In genomic region chr5:100536638-100537037, GRCm38 (mm10) we compare ENCODE assay signal across 9 mouse cellular contexts. TPM values are rescaled to one million over a fixed set of nuclear protein-coding genes. Genes with fewer than 3 reads are reported as not detected.
A peak's percentile ranks its signal among the peaks of the same experiment; 100 is the strongest.
DNase-seq lines count a peak whose midpoint lies in the region; ATAC-seq and TF ChIP-seq lines count a peak whose summit lies in the region.
"Had no signal": no experiment of that assay in that cellular context is flagged by ENCODE, and none has a peak within 500 bp of the region (broad histone marks: within the 10 kb centered on the region; RNA-seq: fewer than 3 reads in every experiment).

No protein-coding gene starts in this region.

- ATAC-seq in heart, embryonic 11.5 days (replicated peaks; ENCODE audit: insufficient number of reproducible peaks, low FRiP score, low TSS enrichment) = no peak
- ATAC-seq in heart, postnatal 0 days (ENCODE audit: insufficient read depth, low read depth) = peak; percentile 58; the same call in 1 of the 2 replicates
- peak; percentile 50 for ATAC-seq in lung, postnatal 0 days

- DNase-seq in heart, adult 11 months = peak; percentile 81
- DNase-seq in 3T3-L1 (ENCODE audit: low read depth, low spot score) = peak; percentile 75
- peak; percentile 65 for DNase-seq in MN1 (ENCODE audit: low spot score)
- DNase-seq in heart, postnatal 0 days (ENCODE audit: low spot score) = peak; percentile 51
- peak; percentile 60 for DNase-seq in lung, postnatal 0 days (ENCODE audit: low spot score)
- DNase-seq in urinary bladder, postnatal 14 days (ENCODE audit: low spot score) = no peak
- no peak for DNase-seq in adrenal gland, postnatal 4 days (ENCODE audit: low spot score in 2 of 2)

- peak; percentile 78 for TF ChIP-seq CTCF in heart, postnatal 0 days (IDR thresholded peaks at IDR 0.05; ENCODE audit: low read depth)
- peak; percentile 83 for TF ChIP-seq CTCF in lung, postnatal 0 days (IDR thresholded peaks at IDR 0.05)

- H3K9me3 ChIP-seq in heart, embryonic 11.5 days (replicated peaks; ENCODE audit: control insufficient read depth, low read length) = no peaks in the 10 kb centered on the region
- H3K9me3 ChIP-seq in heart, postnatal 0 days (replicated peaks; ENCODE audit: control insufficient read depth, low read length) = no peaks in the 10 kb centered on the region
- no peaks in the 10 kb centered on the region for H3K9me3 ChIP-seq in lung, postnatal 0 days (ENCODE audit: low read length)

- 88% methylated on average over 3 of the region's 3 CpGs for WGBS in heart, embryonic 11.5 days (ENCODE audit: insufficient replicate concordance)
- WGBS in heart, postnatal 0 days = 78% methylated on average over 3 of the region's 3 CpGs
- WGBS in lung, postnatal 0 days = 82% methylated on average over 3 of the region's 3 CpGs

- TF ChIP-seq EP300 in heart, postnatal 0 days (IDR thresholded peaks at IDR 0.05; ENCODE audit: low read depth) = no peak
- TF ChIP-seq EP300 in lung, postnatal 0 days (IDR thresholded peaks at IDR 0.05) = no peak

- H3K4me2 ChIP-seq in heart, embryonic 11.5 days = no peak overlapping the region
- H3K4me2 ChIP-seq in heart, postnatal 0 days (ENCODE audit: low read depth, low read length) = no peak overlapping the region
- no peak overlapping the region for H3K4me2 ChIP-seq in lung, postnatal 0 days (replicated peaks; ENCODE audit: low read depth, low read length)

- H3K4me1 ChIP-seq in heart, embryonic 11.5 days (ENCODE audit: control insufficient read depth, insufficient read depth, low read length) = no peaks in the 10 kb centered on the region
- no peaks in the 10 kb centered on the region for H3K4me1 ChIP-seq in heart, postnatal 0 days (ENCODE audit: control insufficient read depth, insufficient read depth)
- H3K4me1 ChIP-seq in lung, postnatal 0 days (ENCODE audit: insufficient read depth, low read depth, low read length) = no peaks in the 10 kb centered on the region

- H3K27ac ChIP-seq in heart, embryonic 11.5 days (ENCODE audit: low read depth, low read length) = no peak overlapping the region
- H3K27ac ChIP-seq in heart, postnatal 0 days (ENCODE audit: low read depth) = no peak overlapping the region
- H3K27ac ChIP-seq in lung, postnatal 0 days (ENCODE audit: low read length) = no peak overlapping the region

- H3K4me3 ChIP-seq in heart, embryonic 11.5 days (ENCODE audit: low read depth, low read length) = no peak overlapping the region
- H3K4me3 ChIP-seq in heart, postnatal 0 days (ENCODE audit: low read depth, low read length) = no peak overlapping the region
- H3K4me3 ChIP-seq in lung, postnatal 0 days (ENCODE audit: low read depth, low read length) = no peak overlapping the region

- H3K9ac ChIP-seq in heart, embryonic 11.5 days (ENCODE audit: low read depth, low read length) = no peak overlapping the region
- H3K9ac ChIP-seq in heart, postnatal 0 days (replicated peaks; ENCODE audit: low read depth, low read length) = no peak overlapping the region
- H3K9ac ChIP-seq in lung, postnatal 0 days (replicated peaks; ENCODE audit: low read depth) = no peak overlapping the region

- H3K27me3 ChIP-seq in heart, embryonic 11.5 days (ENCODE audit: control insufficient read depth, insufficient read depth, low read length) = no peaks in the 10 kb centered on the region
- H3K27me3 ChIP-seq in heart, postnatal 0 days (ENCODE audit: control insufficient read depth, insufficient read depth, low read length) = no peaks in the 10 kb centered on the region
- H3K27me3 ChIP-seq in lung, postnatal 0 days (replicated peaks; ENCODE audit: insufficient read depth, low read length) = no peaks in the 10 kb centered on the region

- peaks cover 14% of the 10 kb centered on the region; the same call in 1 of the 2 replicates for H3K36me3 ChIP-seq in heart, embryonic 11.5 days (ENCODE audit: control insufficient read depth, insufficient read depth, low read length)
- H3K36me3 ChIP-seq in heart, postnatal 0 days (replicated peaks; ENCODE audit: control insufficient read depth, insufficient read depth, low read length) = peaks cover 55% of the 10 kb centered on the region
- peaks cover 21% of the 10 kb centered on the region; the same call in 1 of the 2 replicates for H3K36me3 ChIP-seq in lung, postnatal 0 days (ENCODE audit: insufficient read depth, low read length)

RNA-seq across cellular contexts. Expression of gene Cops4, which starts 18.5 kb away (rescaled TPM):
- 165 and 180 TPM in 2 replicates for polyA plus RNA-seq in heart, embryonic 11.5 days (2014; fragmentation: Nextera tagmentation; extraction: Ambion mirVana)
- total RNA-seq in heart, postnatal 0 days (2014; rRNA removed; ENCODE audit: low replicate concordance) = 101 and 118 TPM in 2 replicates
- 140 and 143 TPM in 2 replicates for polyA plus RNA-seq in heart, postnatal 0 days (2015; fragmentation: Nextera tagmentation; extraction: Ambion mirVana)
- polyA plus RNA-seq in lung, postnatal 0 days (2015; fragmentation: Nextera tagmentation; extraction: Ambion mirVana) = 92.4 and 94.3 TPM in 2 replicates
- 10 to 100 TPM; 78.6 to 80.2 TPM for total RNA-seq in adrenal gland, postnatal 4 days (2021)

RNA-seq across cellular contexts. Expression of gene Plac8, which starts 35.4 kb away (rescaled TPM):
- 7.1 and 8.2 TPM in 2 replicates for polyA plus RNA-seq in heart, embryonic 11.5 days (2014; fragmentation: Nextera tagmentation; extraction: Ambion mirVana)
- total RNA-seq in heart, postnatal 0 days (2014; rRNA removed; ENCODE audit: low replicate concordance) = 5.2 and 12.5 TPM in 2 replicates
- 2.9 and 3.2 TPM in 2 replicates for polyA plus RNA-seq in heart, postnatal 0 days (2015; fragmentation: Nextera tagmentation; extraction: Ambion mirVana)
- 51.2 and 59.3 TPM in 2 replicates for polyA plus RNA-seq in lung, postnatal 0 days (2015; fragmentation: Nextera tagmentation; extraction: Ambion mirVana)
- 10 to 100 TPM; 16.7 to 21.5 TPM for total RNA-seq in adrenal gland, postnatal 4 days (2021)
- total RNA-seq: layer of hippocampus, adult 18-20 months had no signal

RNA-seq across cellular contexts. Expression of gene Lin54, which starts 36.2 kb away (rescaled TPM):
- polyA plus RNA-seq in heart, embryonic 11.5 days (2014; fragmentation: Nextera tagmentation; extraction: Ambion mirVana) = 13.0 and 14.1 TPM in 2 replicates
- total RNA-seq in heart, postnatal 0 days (2014; rRNA removed; ENCODE audit: low replicate concordance) = 12.8 and 21.1 TPM in 2 replicates
- polyA plus RNA-seq in heart, postnatal 0 days (2015; fragmentation: Nextera tagmentation; extraction: Ambion mirVana) = 5.5 and 6.1 TPM in 2 replicates
- polyA plus RNA-seq in lung, postnatal 0 days (2015; fragmentation: Nextera tagmentation; extraction: Ambion mirVana) = 5.7 and 5.9 TPM in 2 replicates
- total RNA-seq in adrenal gland, postnatal 4 days (2021) = 10 to 100 TPM; 15.7 to 19.2 TPM

Comparison
In these comparisons a context has a peak if more than half of its experiments do, and no peak if none do; other contexts are left out.
1. DNase-seq: peak in heart, adult 11 months (single experiment), 3T3-L1 (single experiment), MN1 (single experiment), heart, postnatal 0 days (single experiment) and lung, postnatal 0 days (single experiment); none in urinary bladder, postnatal 14 days (single experiment) and adrenal gland, postnatal 4 days (0 of 2).